Mouse (Mus musculus) G1E (cell line): ENCODE results near the gene Gamt. TPM values are rescaled to one million over a fixed set of nuclear protein-coding genes. Genes with fewer than 3 reads are reported as not detected.

Experiments
- ATAC-seq: 2 replicates; pipeline ENCODE4 v1.8.0; 2016; ENCODE audit warnings: mild to moderate bottlenecking; ENCODE audit not compliant: insufficient number of reproducible peaks, poor library complexity, low FRiP score, severe bottlenecking; ENCODE audit errors: extremely low read depth
- DNase-seq: peaks from one replicate; pipeline ENCODE4 v3.0.0; 2012; ENCODE audit warnings: low spot score
- H3K27me3 ChIP-seq: 2 replicates; pipeline ENCODE4 v1.6.1; 2012; ENCODE audit warnings: mild to moderate bottlenecking, low read length, inconsistent platforms; ENCODE audit not compliant: insufficient read depth
- H3K36me3 ChIP-seq: replicated peaks from 2 replicates; pipeline ENCODE3; 2012; ENCODE audit warnings: mild to moderate bottlenecking, inconsistent platforms
- H3K4me1 ChIP-seq: 2 replicates; pipeline ENCODE4 v1.6.1; 2012; ENCODE audit warnings: low read depth, low read length, inconsistent platforms, mixed read lengths; ENCODE audit not compliant: insufficient read depth
- H3K4me3 ChIP-seq: 2 replicates; pipeline ENCODE4 v1.5.1; 2012; ENCODE audit warnings: low read depth, mild to moderate bottlenecking, inconsistent platforms, low read length, moderate library complexity, mixed read lengths
- H3K9me3 ChIP-seq: replicated peaks from 2 replicates; pipeline ENCODE4 v1.6.1; 2012; ENCODE audit warnings: inconsistent platforms
- CTCF ChIP-seq: IDR thresholded peaks from 2 replicates; pipeline ENCODE4 v1.5.1; 2012; ENCODE audit warnings: low read depth, low read length, inconsistent platforms, mixed read lengths
- GATA1 ChIP-seq: IDR thresholded peaks from 2 replicates; pipeline ENCODE4 v1.6.1; 2012; ENCODE audit warnings: borderline replicate concordance, low read length, inconsistent platforms, mixed read lengths
- GATA2 ChIP-seq: IDR thresholded peaks from 2 replicates; pipeline ENCODE4 v1.6.1; 2012; ENCODE audit warnings: low read depth, low read length, inconsistent platforms, borderline replicate concordance
- POLR2AphosphoS5 ChIP-seq: IDR thresholded peaks from 2 replicates; pipeline ENCODE4 v1.6.1; 2012; ENCODE audit warnings: low read depth, low read length, inconsistent platforms; ENCODE audit not compliant: insufficient replicate concordance
- TAL1 ChIP-seq: conservative IDR thresholded peaks from 2 replicates; pipeline ENCODE4 v1.6.1; 2012; ENCODE audit warnings: low read depth, low read length, inconsistent platforms, mixed read lengths
- polyA plus RNA-seq: library from polyadenylated mRNA; stranded (reverse); fragments of >175 nt; gene quantifications from 2 replicates; pipeline ENCODE4 v1.2.3, GENCODE M21; 2012
- total RNA-seq, 2 experiments: library from RNA; stranded (forward) in 1 of 2; stranded (reverse) in 1 of 2; fragments of 200-1000 nt in 1 of 2; fragments of >200 nt in 1 of 2; fragmentation: Nextera tagmentation in 1 of 2; gene quantifications; 2 replicates each; pipeline ENCODE4 v1.2.3; 2014 to 2017

Gene Gamt
- total and polyA plus RNA-seq, 3 experiments, result 0.18 TPM; not detected in 2

DNA sequence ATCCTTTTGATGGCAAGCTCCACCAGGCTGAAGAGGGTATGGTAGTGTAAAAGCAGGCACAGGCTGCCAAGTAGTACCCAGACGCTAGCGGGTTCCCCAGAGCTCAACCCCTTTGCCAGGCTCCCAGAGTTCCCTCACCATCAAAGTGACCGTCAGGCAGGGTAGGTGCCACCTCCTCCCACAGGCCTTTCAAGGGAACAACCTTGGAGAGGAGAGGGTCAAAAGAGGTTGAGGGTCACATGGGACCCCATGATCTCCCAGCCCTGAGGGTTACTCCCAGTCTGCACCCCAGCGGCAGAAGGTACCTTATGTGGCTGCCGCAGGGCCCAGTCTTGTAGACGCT lies 1.4 kb downstream of the Gamt start:
- no peaks in the 10 kb centered on the region; the same call in 1 of the 2 replicates for H3K27me3 ChIP-seq
- DNase-seq (no peak), ATAC-seq (no peak)
- H3K4me3 ChIP-seq, result no peak overlapping the region
- peaks cover 64% of the 10 kb centered on the region for H3K36me3 ChIP-seq
- H3K9me3 ChIP-seq, result no peaks in the 10 kb centered on the region
- H3K4me1 ChIP-seq, result peaks cover 84% of the 10 kb centered on the region
- TF ChIP-seq CTCF (no peak), GATA2 (no peak), POLR2AphosphoS5 (no peak), TAL1 (no peak), GATA1 (no peak)

DNA sequence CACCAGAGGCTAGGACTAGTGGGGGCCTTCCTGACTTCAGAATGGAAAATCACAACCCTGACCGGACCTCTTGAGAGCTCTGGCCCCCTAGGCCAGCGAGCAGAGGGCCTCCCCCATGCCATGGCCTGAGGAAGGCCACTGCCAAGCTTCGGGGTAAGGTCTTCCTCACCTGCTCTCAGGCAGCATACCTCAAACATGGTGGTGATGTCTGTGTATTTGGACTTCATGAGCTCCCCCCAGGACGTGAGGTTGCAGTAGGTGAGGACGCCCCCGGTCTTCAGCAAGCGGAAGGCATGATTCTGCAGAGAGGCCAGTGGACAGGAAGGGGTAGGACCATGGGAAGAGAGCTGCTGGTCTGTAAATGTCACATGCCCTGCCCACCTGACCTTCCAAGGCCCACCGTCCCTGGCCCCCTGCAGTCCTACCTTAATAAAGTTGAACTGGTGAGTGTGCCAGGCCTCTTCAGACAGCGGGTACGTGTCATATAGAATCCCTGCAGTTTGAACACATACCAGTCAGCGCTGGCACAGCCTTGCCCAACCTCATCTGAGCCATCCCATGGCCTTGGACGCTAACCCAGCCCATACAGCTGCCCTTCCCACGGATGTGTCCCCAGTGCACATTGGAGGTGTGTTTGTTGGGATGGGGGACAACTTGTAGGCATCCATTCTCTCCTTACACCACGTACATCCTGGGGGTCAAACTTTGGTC lies 1.9 kb downstream of the Gamt start:
- Histone ChIP-seq H3K4me1 (peaks cover 81% of the 10 kb centered on the region), H3K36me3 (peaks cover 70% of the 10 kb centered on the region), H3K4me3 (no peak overlapping the region)

GRCm38 (mm10) chr10:80257936-80258335 lies 2.9 kb downstream of the Gamt start:
- no peak for ATAC-seq
- no peak for DNase-seq
- H3K27me3 ChIP-seq, result no peaks in the 10 kb centered on the region; the same call in 1 of the 2 replicates
- H3K4me1 ChIP-seq, result peaks cover 79% of the 10 kb centered on the region
- peaks cover 77% of the 10 kb centered on the region for H3K36me3 ChIP-seq
- no peak overlapping the region for H3K4me3 ChIP-seq
- no peaks in the 10 kb centered on the region for H3K9me3 ChIP-seq
- TF ChIP-seq CTCF (no peak), TAL1 (no peak), POLR2AphosphoS5 (no peak), GATA1 (no peak), GATA2 (no peak)

More for the DNA sequence above, 1.9 kb downstream of the Gamt start:
- Histone ChIP-seq H3K9me3 (no peaks in the 10 kb centered on the region), H3K27me3 (no peaks in the 10 kb centered on the region; the same call in 1 of the 2 replicates)
- no peak for DNase-seq
- no peak for TF ChIP-seq CTCF
- no peak for TF ChIP-seq GATA2
- no peak for TF ChIP-seq TAL1
- no peak for TF ChIP-seq POLR2AphosphoS5
- no peak for TF ChIP-seq GATA1
- no peak for ATAC-seq

DNA sequence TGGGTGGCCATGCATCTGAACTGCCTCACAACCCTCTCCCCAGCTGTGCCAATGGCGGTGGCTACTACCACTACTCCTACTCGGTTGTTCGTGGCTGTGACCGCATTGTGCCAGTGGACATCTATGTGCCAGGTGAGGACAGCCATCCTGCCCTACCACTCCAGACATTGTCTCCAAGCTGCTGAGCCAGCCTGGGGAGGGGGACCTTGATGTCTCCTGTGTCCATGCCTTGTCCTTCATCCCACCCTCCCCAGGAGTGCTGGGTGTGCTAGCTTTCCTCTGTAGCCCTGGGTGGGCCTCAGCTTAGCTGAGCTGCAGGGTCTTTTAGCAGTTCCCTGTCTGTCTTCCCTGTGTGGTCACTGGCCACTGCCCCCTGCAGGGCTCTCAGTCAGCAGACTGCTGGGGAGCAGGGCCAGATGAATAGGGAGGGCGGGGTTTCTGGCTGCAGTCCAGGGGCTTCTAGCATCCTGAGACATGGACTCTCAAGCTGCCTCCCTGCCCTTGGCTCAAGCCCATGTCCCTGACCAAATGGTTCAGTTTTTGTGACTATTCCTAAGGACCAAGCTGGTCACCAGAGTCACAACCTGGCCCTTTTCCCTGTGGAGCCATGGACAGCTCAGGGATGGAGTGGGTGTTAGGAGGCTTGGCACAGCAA lies 4.8 kb downstream of the Gamt start:
- Histone ChIP-seq H3K9me3 (no peaks in the 10 kb centered on the region), H3K4me1 (peaks cover 81% of the 10 kb centered on the region), H3K4me3 (no peak overlapping the region), H3K36me3 (peaks cover 92% of the 10 kb centered on the region), H3K27me3 (no peaks in the 10 kb centered on the region; the same call in 1 of the 2 replicates)
- DNase-seq, result no peak
- no peak for ATAC-seq
- 0 out of 2 replicates have a peak, but pooled peaks have one; percentile 38 for TF ChIP-seq POLR2AphosphoS5
- TF ChIP-seq GATA1, result no peak

DNA sequence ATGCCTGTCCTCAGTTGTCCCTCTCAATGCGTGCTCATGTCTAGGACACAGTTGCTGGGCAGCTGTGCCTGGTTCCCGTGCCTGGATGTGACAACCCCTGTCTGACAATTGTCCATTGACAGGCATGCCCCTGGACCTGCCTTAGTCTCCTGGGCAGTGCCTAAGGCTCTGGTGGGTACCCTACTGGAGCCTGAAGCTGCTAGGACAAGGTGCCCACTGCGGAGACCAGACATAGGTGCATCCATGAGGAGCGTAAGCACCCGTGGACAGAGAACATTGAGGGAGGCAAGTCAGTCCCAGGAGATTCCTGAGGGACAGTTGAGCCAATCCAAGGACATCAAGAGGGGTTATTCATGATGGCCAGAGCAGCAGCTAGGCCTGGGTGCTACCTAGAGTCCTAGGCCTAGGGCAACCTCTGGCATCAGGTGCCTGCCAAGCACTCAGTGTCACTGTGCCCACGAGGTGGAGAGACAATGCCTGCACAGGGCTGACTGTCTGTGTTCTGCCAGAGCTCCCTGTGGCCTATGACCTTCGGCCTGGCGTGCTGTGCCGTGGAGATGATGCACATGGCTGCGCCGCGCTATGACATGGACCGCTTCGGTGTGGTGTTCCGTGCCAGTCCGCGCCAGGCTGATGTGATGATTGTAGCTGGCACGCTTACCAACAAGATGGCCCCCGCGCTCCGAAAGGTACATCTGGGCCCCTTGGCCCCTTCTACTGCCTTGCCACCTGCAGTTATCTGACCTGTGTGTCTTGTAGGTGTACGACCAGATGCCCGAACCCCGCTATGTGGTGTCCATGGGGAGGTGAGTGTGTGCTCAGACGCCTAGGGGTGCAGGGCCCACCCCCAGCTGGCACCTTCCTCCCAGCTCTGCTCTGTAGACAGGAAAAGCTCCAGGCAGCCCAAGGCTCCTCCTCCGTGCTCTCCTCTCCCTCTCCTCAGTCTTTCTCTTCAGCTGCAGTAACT lies 6.2 kb downstream of the Gamt start:
- no peak for ATAC-seq
- no peak for DNase-seq
- Histone ChIP-seq H3K4me1 (peaks cover 81% of the 10 kb centered on the region), H3K4me3 (0 out of 2 replicates have a peak overlapping the region, but pooled peaks have one; percentile 20), H3K9me3 (no peaks in the 10 kb centered on the region), H3K36me3 (peaks cover 97% of the 10 kb centered on the region), H3K27me3 (no peaks in the 10 kb centered on the region; the same call in 1 of the 2 replicates)
- TF ChIP-seq CTCF, result peak; percentile 0; the same call in 1 of the 2 replicates
- no peak for TF ChIP-seq GATA2

DNA sequence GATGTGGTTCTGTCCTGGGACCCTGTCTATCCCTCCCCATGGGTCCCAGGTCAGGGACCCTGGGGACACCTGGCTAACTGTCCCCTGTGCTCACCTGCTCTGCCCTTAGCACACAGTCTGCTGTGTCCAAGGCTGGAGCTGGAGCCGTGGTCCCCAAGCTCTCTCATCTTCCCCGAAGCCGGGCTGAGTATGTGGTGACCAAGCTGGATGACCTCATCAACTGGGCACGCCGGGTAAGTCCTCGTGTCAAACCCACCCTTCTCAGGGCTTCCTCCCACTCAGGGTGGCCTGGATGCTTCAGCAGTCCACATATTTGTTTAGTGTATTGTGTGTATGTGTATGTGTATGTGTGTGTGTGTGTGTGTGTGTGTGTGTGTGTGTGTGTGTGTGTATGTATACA lies 7.3 kb downstream of the Gamt start:
- DNase-seq, result no peak
- Histone ChIP-seq H3K9me3 (no peaks in the 10 kb centered on the region), H3K4me1 (peaks cover 70% of the 10 kb centered on the region), H3K36me3 (peaks cover 86% of the 10 kb centered on the region), H3K27me3 (no peaks in the 10 kb centered on the region; the same call in 1 of the 2 replicates), H3K4me3 (no peak overlapping the region)
- ATAC-seq, result no peak
- TF ChIP-seq POLR2AphosphoS5 (no peak), GATA2 (no peak), TAL1 (no peak), CTCF (no peak), GATA1 (no peak)
